Mouse (Mus musculus) mouse embryonic stem cell (cell line): ENCODE data around the gene Timm13.

Experiments used
- in situ Hi-C, 2 experiments: fragments of 300-500 bp; cut with MboI; formaldehyde crosslinking; loops; 1 replicate in 1 of 2; 3 replicates in 1 of 2; pipeline ENCODE4 v1.14.3; 2019 to 2020; ENCODE audit warnings: low sequenced_read_pairs in 2 of 2, low pct_unique_long_range_greater_than_20kb in 1 of 2, mixed read lengths in 1 of 2; ENCODE audit not compliant: unreplicated experiment in 1 of 2

The Timm13 gene

GRCm38 (mm10) chr10:80881301-80881700 lies 19.5 kb downstream of the Timm13 start:
- in situ Hi-C loops = loop anchor here (5.0 kb wide), 1 partner anchor 116 kb away; no protein-coding TSS in a partner anchor

GRCm38 (mm10) chr10:80880901-80881300 lies 19.9 kb downstream of the Timm13 start:
- in situ Hi-C loops = loop anchor here (5.0 kb wide), 1 partner anchor 116 kb away; no protein-coding TSS in a partner anchor

- in situ Hi-C loops = loop anchor here (5.0 kb wide), 1 partner anchor 117 kb away; no protein-coding TSS in a partner anchor
Measured at GRCm38 (mm10) chr10:80880131-80880641, 20.6 kb downstream of the Timm13 start.

- in situ Hi-C loops = loop anchor here (5.0 to 10.0 kb wide), 3 partner anchors 54 to 132 kb away; partner anchors contain the start of gene Ap3d1 (in 1 of the 2)
Measured at GRCm38 (mm10) chr10:80876594-80876993, 24.2 kb downstream of the Timm13 start.

- in situ Hi-C loops = loop anchor here (5.0 to 10.0 kb wide), 3 partner anchors 54 to 131 kb away; partner anchors contain the start of gene Ap3d1 (in 1 of the 2)
Measured at GRCm38 (mm10) chr10:80876028-80876427, 24.7 kb downstream of the Timm13 start.

GRCm38 (mm10) chr10:80874035-80874434 lies 26.7 kb downstream of the Timm13 start:
- in situ Hi-C loops = loop anchor here in 1 of 2 experiments (10.0 kb wide), 1 partner anchor 129 kb away; the partner anchor contains the start of gene Ap3d1

- in situ Hi-C loops = loop anchor here in 1 of 2 experiments (10.0 kb wide), 1 partner anchor 127 kb away; the partner anchor contains the start of gene Ap3d1
Measured at GRCm38 (mm10) chr10:80871581-80871980, 29.2 kb downstream of the Timm13 start, which contains the start of gene Tmprss9. Gene Tmprss9, plus strand, starts transcription at chr10:80871848.

GRCm38 (mm10) chr10:80870993-80871392 lies 29.8 kb downstream of the Timm13 start:
- in situ Hi-C loops = loop anchor here in 1 of 2 experiments (10.0 kb wide), 1 partner anchor 126 kb away; the partner anchor contains the start of gene Ap3d1

- in situ Hi-C loops = no loop called here
Measured at GRCm38 (mm10) chr10:80864446-80864845, 36.3 kb downstream of the Timm13 start.

- in situ Hi-C loops = no loop called here
Measured at GRCm38 (mm10) chr10:80862305-80862704, 38.5 kb downstream of the Timm13 start.

- in situ Hi-C loops = no loop called here
Measured at GRCm38 (mm10) chr10:80858350-80858935, 42.3 kb downstream of the Timm13 start.

GRCm38 (mm10) chr10:80857848-80858247 lies 42.9 kb downstream of the Timm13 start:
- in situ Hi-C loops = no loop called here

GRCm38 (mm10) chr10:80857386-80857785 lies 43.4 kb downstream of the Timm13 start:
- in situ Hi-C loops = no loop called here

GRCm38 (mm10) chr10:80856908-80857307 lies 43.9 kb downstream of the Timm13 start:
- in situ Hi-C loops = no loop called here

- in situ Hi-C loops = no loop called here
Measured at GRCm38 (mm10) chr10:80856267-80856666, 44.5 kb downstream of the Timm13 start.

- in situ Hi-C loops = no loop called here
Measured at GRCm38 (mm10) chr10:80855749-80856073, 45.1 kb downstream of the Timm13 start.

GRCm38 (mm10) chr10:80854913-80855748 lies 45.6 kb downstream of the Timm13 start, which contains the start of the genes Lsm7 and Sppl2b:
Gene Lsm7, minus strand, starts transcription at chr10:80855209.
Gene Sppl2b, plus strand, starts transcription at chr10:80855275.
- in situ Hi-C loops = no loop called here
